Mouse (Mus musculus) thymus, postnatal 0 days (tissue): ENCODE data around the gene Kdm2a. TPM values are rescaled to one million over a fixed set of nuclear protein-coding genes. Genes with fewer than 3 reads are reported as not detected.
A peak's percentile ranks its signal among the peaks of the same experiment; 100 is the strongest.

Source experiments
- DNase-seq: peaks from one replicate; pipeline ENCODE4 v3.0.0-alpha.2; 2015; ENCODE audit warnings: low spot score
- polyA plus RNA-seq: library from polyadenylated mRNA; unstranded; fragments of >200 nt; fragmentation: Nextera tagmentation; extraction: Ambion mirVana; gene quantifications from 2 replicates; pipeline ENCODE4 v1.2.1, GENCODE M21; 2015

Kdm2a gene
- polyA plus RNA-seq, result 26.0 and 27.6 TPM in 2 replicates

GRCm38 (mm10) chr19:4397798-4398629 is at the start of gene Kdm2a:
Gene Kdm2a (minus strand): TSS chr19:4398285.
- DNase-seq, result peak; percentile 54

GRCm38 (mm10) chr19:4447445-4447844 is 49.4 kb upstream of the Kdm2a start:
- no peak for DNase-seq

GRCm38 (mm10) chr19:4446661-4447420 is 48.8 kb upstream of the Kdm2a start:
- DNase-seq, result no peak

DNA sequence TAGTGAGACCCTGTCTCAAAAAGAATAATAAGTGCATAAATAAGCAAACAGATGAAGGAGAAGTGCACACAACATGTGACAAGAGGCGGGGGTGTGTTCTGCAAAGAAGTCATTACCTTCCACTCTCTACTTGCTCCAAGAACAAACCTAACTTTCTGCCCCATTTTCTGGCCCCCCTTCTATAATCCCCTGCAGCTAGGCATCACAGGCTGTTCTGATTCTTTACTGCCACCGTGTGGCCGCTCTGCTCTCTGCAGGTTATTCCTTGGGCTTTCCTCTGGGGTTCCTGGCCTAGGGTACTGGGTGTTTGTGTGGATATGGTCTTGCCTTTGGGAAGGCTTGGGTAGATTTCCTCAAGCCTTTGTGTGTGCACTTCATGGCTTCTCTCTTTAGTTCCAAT is 44.3 kb upstream of the Kdm2a start:
- peak; percentile 65 for DNase-seq

GRCm38 (mm10) chr19:4441621-4442161 is 43.6 kb upstream of the Kdm2a start:
- DNase-seq, result no peak

- peak; percentile 65 for DNase-seq
These were observed 43.1 kb upstream of the Kdm2a start for GRCm38 (mm10) chr19:4441090-4441591.

- no peak for DNase-seq
These were observed 42.1 kb upstream of the Kdm2a start for GRCm38 (mm10) chr19:4440222-4440621.

GRCm38 (mm10) chr19:4439161-4439801 is 41.2 kb upstream of the Kdm2a start, which contains the start of gene Rhod:
Gene Rhod (minus strand): TSS chr19:4439432.
- DNase-seq, result no peak

DNA sequence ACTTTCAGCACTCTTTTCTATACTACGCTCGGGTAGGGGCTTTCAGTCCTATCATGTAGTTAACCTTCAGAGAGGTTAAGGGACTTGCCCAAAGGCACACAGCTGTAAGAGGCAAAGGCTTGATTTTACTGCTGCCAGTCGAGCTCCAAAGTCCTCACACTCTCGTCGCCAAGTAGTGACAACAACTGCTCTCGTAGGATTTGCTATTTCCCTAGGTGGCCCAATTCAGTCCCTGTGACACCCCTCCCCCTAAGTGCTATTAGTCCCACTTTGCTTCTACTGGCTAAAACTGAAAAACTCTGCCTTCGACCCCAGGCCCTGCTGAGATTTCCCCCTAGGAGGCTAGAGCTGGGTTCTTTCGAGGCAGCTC is 40.7 kb upstream of the Kdm2a start:
- DNase-seq, result no peak

DNA sequence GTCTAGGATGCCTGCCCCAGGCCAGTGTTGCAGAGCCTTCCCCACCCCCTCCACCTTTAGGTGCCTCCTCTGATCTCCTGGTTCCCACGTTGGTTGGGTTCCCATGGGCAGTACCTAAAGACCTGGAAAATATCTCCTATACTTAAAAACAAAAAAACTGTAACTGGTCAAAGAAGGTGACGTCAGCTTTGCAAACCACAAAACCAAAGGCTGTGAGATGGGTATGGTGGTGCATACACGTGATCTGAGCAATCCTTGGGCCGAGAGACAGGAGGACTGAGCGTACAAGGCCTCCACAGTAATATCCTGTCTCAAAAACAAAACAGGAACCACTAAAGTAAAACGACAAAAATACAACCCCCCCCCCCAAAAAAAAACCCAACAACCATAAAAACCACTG is 39.8 kb upstream of the Kdm2a start:
- DNase-seq, result no peak

GRCm38 (mm10) chr19:4436254-4436653 is 38.2 kb upstream of the Kdm2a start:
- DNase-seq, result no peak

DNA sequence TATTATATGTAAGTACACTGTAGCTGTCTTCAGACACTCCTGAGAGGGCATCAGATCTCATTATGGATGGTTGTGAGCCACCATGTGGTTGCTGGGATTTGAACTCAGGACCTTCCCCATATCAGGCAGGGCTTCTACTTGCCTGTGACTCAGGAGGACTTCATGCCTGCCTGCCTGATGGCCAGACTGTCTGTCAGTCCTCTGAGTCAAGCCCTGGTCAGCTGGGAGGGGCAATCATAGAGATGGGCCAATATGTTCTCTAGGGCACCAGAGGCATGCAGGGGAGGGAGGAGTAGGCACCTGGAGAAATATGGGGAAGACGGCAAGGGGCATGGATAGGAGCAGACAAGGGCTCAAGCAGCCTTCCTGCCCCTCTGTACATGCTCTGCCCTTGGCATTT is 36.9 kb upstream of the Kdm2a start:
- no peak for DNase-seq

DNA sequence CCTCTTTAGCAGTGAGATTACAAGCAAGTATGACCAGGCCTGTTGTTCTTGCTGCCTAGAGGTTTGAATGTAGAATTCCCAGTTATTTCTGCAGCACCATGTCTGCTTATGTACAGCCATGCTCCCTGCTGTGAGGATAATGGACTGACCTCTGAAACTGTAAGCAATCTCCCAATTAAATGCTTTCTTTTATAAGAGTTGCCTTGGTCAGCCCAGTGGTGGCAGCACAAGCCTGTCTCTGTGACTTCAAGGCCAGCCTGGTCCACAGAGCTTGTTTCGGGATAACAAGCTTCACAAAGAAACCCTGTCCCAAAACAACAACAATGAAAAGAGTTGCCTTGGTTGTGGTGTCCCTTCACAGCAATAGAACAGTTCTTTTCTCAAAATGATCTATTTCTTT is 35.7 kb upstream of the Kdm2a start:
- no peak for DNase-seq

- no peak for DNase-seq
These were observed 32.1 kb upstream of the Kdm2a start for GRCm38 (mm10) chr19:4430091-4430620.

- peak; percentile 37 for DNase-seq
These were observed 27.7 kb upstream of the Kdm2a start for GRCm38 (mm10) chr19:4425610-4426366.

GRCm38 (mm10) chr19:4423021-4423420 is 24.9 kb upstream of the Kdm2a start:
- no peak for DNase-seq

DNA sequence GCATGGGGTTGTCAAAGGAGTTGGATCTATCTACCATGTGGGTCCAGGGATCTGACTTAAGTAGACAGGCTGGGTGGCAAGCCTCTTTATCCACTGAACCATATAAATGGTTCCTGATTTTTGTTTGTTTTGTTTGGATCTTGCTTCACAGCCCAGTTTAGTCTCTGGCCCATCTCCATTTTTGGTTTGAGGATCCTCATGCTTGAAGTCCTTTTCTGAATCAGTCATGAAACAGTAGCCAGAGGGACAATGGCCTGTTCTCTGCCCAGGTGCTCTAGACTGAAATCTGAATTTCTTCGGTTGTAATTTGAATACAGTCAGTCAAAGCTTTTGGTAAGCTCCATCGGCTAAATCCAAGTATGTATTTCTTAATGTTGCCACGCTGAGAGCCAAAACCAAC is 24.5 kb upstream of the Kdm2a start:
- DNase-seq, result no peak

GRCm38 (mm10) chr19:4420153-4420910 is 22.2 kb upstream of the Kdm2a start:
- no peak for DNase-seq

DNA sequence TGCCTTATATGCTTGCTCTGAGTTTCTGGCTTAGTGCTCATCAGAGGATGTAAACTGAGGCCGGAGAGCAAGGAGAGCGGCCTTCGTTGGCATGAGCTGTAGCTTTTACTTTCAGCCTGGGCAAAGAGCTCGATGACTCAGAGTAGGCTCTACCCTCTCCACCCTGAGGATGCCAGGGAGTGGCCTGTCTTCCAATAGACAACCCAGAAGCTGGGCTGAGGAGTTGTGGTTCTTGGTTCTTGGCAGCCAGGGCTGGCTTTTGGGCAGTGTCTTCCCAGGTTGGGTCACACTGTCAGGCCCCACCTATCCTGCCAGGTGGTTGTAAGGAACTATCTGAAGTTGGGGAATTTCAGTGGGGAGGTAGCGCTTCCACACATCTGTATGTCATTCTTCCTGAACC is 21.6 kb upstream of the Kdm2a start:
- DNase-seq, result no peak

DNA sequence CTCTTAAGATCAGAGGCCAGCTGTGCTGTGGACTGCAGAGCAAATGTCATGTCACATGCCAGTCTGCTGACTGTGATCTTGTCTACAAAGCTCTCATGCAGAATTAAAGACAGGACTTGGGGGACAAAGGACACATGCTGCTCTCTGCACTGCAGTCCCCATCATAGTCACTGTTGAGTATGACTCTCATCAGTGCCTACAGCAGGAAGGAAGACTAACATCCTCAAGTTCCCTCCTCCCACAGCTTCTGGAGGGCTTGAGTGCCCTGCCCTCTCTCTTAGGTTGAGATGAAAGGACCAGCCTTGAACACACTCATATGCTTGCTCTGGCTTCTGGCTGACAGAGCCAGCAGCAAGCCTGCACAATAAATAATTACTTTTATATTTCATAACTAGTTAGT is 19.6 kb upstream of the Kdm2a start:
- DNase-seq, result no peak
